Mouse (Mus musculus) lung, embryonic 16.5 days (tissue): Measurements from ENCODE around the gene Pole3. TPM values are rescaled to one million over a fixed set of nuclear protein-coding genes. Genes with fewer than 3 reads are reported as not detected.

Source experiments
- ATAC-seq: fragments of 200-750 bp; cut with Nextera tagmentation; 2 replicates; pipeline ENCODE4 v1.8.0; 2017; ENCODE audit warnings: low read depth, mild to moderate bottlenecking, moderate library complexity
- H3K27ac ChIP-seq: fragments of 300-500 bp; sonication (generic); 2 replicates; pipeline ENCODE4 v1.5.1; 2014; ENCODE audit warnings: mild to moderate bottlenecking, control low read depth, low read length
- H3K27me3 ChIP-seq: fragments of 300-500 bp; sonication (generic); 2 replicates; pipeline ENCODE4 v1.6.1; 2014; ENCODE audit warnings: low read depth, low read length, mixed read lengths; ENCODE audit not compliant: control insufficient read depth, insufficient read depth
- H3K36me3 ChIP-seq: fragments of 300-500 bp; sonication (generic); 2 replicates; pipeline ENCODE4 v1.6.1; 2014; ENCODE audit warnings: low read length; ENCODE audit not compliant: control insufficient read depth, insufficient read depth
- H3K4me1 ChIP-seq: fragments of 300-500 bp; sonication (generic); replicated peaks from 2 replicates; pipeline ENCODE4 v1.6.1; 2014; ENCODE audit warnings: low read length, mixed read lengths; ENCODE audit not compliant: control insufficient read depth, insufficient read depth
- H3K4me2 ChIP-seq: fragments of 300-500 bp; sonication (generic); 2 replicates; pipeline ENCODE4 v1.6.1; 2014; ENCODE audit warnings: low read depth, low read length, control low read depth
- H3K4me3 ChIP-seq: fragments of 300-500 bp; sonication (generic); 2 replicates; pipeline ENCODE4 v1.5.1; 2014; ENCODE audit warnings: mild to moderate bottlenecking, low read length, control low read depth
- H3K9ac ChIP-seq: fragments of 300-500 bp; sonication (generic); 2 replicates; pipeline ENCODE4 v1.6.1; 2014; ENCODE audit warnings: low read length, control low read depth
- H3K9me3 ChIP-seq: fragments of 300-500 bp; sonication (generic); 2 replicates; pipeline ENCODE4 v1.6.1; 2016; ENCODE audit warnings: low read length; ENCODE audit not compliant: control insufficient read depth
- WGBS: fragments of 180-500 bp; shearing (Covaris S2); extraction: QIAGEN DNeasy Blood & Tissue Kit; methylation state at CpG from one replicate; pipeline ENCODE4 v1.1.7; 2014; 5-methylcytosine and 5-hydroxymethylcytosine counted together
- polyA plus RNA-seq: library from polyadenylated mRNA; unstranded; fragments of >200 nt; fragmentation: Nextera tagmentation; extraction: Ambion mirVana; gene quantifications from 2 replicates; pipeline ENCODE4 v1.2.1, GENCODE M21; 2015

Gene Pole3
- polyA plus RNA-seq, 1 experiment from 2014 or later = 79.9 TPM

- Histone ChIP-seq H3K4me1 (peaks cover 38% of the 10 kb centered on the region), H3K4me2 (no peak overlapping the region), H3K36me3 (peaks cover 6% of the 10 kb centered on the region), H3K4me3 (no peak overlapping the region), H3K27ac (no peak overlapping the region), H3K9ac (no peak overlapping the region; the same call in 1 of the 2 replicates), H3K9me3 (no peaks in the 10 kb centered on the region), H3K27me3 (no peaks in the 10 kb centered on the region)
- no peak for ATAC-seq
- 81% methylated on average over 2 of the region's 2 CpGs for WGBS
These were observed 3.9 kb downstream of the Pole3 start for GRCm38 (mm10) chr4:62520892-62521400.

- Histone ChIP-seq H3K36me3 (peaks cover 6% of the 10 kb centered on the region), H3K9ac (peak within 1 kb of the TSS; percentile 89), H3K4me1 (peaks cover 47% of the 10 kb centered on the region), H3K27me3 (no peaks in the 10 kb centered on the region), H3K27ac (peak within 1 kb of the TSS; percentile 95), H3K9me3 (no peaks in the 10 kb centered on the region), H3K4me3 (peak within 1 kb of the TSS; percentile 88), H3K4me2 (peak within 1 kb of the TSS; percentile 62)
- under 1% methylated on average over 37 of the region's 37 CpGs for WGBS
- ATAC-seq = peak; percentile 84
These were observed 5.0 kb downstream of the Pole3 start, which contains the start of gene Alad for GRCm38 (mm10) chr4:62519849-62520233. TSS of gene Alad (minus strand) at chr4:62519918.

GRCm38 (mm10) chr4:62519122-62519848 lies 5.6 kb downstream of the Pole3 start:
- ATAC-seq = peak; percentile 60
- no peaks in the 10 kb centered on the region for H3K27me3 ChIP-seq
- peak overlapping the region; percentile 95 for H3K27ac ChIP-seq
- under 1% methylated on average over 26 of the region's 26 CpGs for WGBS
- peaks cover 6% of the 10 kb centered on the region for H3K36me3 ChIP-seq
- H3K4me3 ChIP-seq = peak overlapping the region; percentile 88
- H3K4me2 ChIP-seq = peak overlapping the region; percentile 62
- H3K4me1 ChIP-seq = peaks cover 46% of the 10 kb centered on the region
- H3K9me3 ChIP-seq = no peaks in the 10 kb centered on the region
- peak overlapping the region; percentile 89 for H3K9ac ChIP-seq

GRCm38 (mm10) chr4:62518416-62519121 lies 6.3 kb downstream of the Pole3 start:
- H3K4me3 ChIP-seq = peak overlapping the region; percentile 88
- peaks cover 8% of the 10 kb centered on the region for H3K36me3 ChIP-seq
- ATAC-seq = peak; percentile 12; the same call in 1 of the 2 replicates
- H3K9me3 ChIP-seq = no peaks in the 10 kb centered on the region
- peak overlapping the region; percentile 95 for H3K27ac ChIP-seq
- peak overlapping the region; percentile 89 for H3K9ac ChIP-seq
- no peaks in the 10 kb centered on the region for H3K27me3 ChIP-seq
- peaks cover 40% of the 10 kb centered on the region for H3K4me1 ChIP-seq
- 30% methylated on average over 13 of the region's 13 CpGs for WGBS
- H3K4me2 ChIP-seq = peak overlapping the region; percentile 62

DNA sequence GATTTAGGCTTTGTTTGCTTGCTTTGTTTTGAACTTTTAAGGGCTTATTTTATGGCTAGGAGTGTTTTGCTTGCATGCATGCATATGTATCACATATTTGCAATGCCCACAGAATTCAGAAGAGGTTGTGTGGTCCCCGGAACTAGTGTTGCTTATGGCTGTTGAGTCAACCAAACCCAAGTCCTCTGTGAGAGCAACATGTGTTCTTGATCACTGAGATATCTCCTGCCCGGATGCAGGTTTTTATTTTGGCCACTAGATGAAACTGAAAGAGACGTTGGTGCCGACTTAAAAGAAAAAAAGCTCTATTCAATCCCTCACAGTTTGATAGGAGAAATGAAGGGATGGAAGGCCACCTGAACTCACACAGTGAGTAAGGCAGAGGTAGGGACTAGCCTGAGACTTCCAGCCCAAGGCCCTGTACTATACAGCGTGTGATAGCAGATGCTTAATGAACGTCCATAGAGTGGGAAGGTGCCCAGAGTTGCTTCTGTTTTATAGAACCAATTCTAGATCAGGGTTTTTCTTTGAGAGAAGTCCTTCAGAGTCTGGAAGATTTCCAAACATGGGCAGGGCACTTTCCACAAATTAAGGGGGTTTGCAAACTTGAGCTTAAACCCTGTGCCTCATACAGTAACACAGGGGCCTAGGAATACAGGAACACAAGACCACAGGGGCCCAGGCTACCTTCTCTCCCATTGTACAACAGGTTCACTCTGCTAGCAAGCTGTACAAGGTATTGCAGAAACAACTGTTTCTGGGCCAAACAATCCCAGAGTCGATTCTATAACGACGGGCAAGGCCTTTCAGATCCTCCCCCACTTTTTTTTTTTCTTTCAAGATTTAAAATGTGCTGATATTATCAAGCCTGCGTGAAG lies 7.1 kb downstream of the Pole3 start:
- H3K4me1 ChIP-seq = peaks cover 40% of the 10 kb centered on the region
- WGBS = 56% methylated on average over 10 of the region's 10 CpGs
- no peaks in the 10 kb centered on the region for H3K9me3 ChIP-seq
- peak overlapping the region; percentile 62 for H3K4me2 ChIP-seq
- peak overlapping the region; percentile 88 for H3K4me3 ChIP-seq
- no peak for ATAC-seq
- H3K9ac ChIP-seq = peak overlapping the region; percentile 89
- peaks cover 13% of the 10 kb centered on the region for H3K36me3 ChIP-seq
- H3K27me3 ChIP-seq = no peaks in the 10 kb centered on the region
- H3K27ac ChIP-seq = peak overlapping the region; percentile 95

GRCm38 (mm10) chr4:62517046-62517445 lies 7.8 kb downstream of the Pole3 start:
- peak overlapping the region; percentile 62 for H3K4me2 ChIP-seq
- H3K9ac ChIP-seq = peak overlapping the region; percentile 33; the same call in 1 of the 2 replicates

DNA sequence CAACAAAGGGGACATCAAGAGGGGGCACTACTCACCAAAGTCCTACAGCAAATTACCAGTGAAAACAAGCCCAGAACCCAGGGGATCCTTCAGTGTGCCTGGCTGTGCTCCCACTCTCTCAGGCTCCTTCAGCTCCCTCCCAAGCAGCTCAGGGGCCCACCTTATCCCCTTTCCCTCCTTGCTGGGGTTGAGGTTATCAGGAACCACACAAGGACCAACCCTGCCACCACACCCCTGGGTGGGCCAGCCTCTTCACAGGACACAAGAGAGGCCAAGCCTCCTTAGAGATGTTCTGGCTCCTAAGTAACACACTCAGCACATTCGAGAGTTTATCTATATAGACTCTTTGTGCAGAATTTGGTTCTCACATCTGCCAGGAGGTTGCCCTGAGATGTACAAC lies 8.3 kb downstream of the Pole3 start:
- Histone ChIP-seq H3K36me3 (peaks cover 24% of the 10 kb centered on the region), H3K4me1 (peaks cover 40% of the 10 kb centered on the region), H3K4me2 (peak overlapping the region; percentile 41), H3K9ac (peak overlapping the region; percentile 46; the same call in 1 of the 2 replicates), H3K9me3 (no peaks in the 10 kb centered on the region), H3K4me3 (no peak overlapping the region; the same call in 1 of the 2 replicates), H3K27ac (peak overlapping the region; percentile 95), H3K27me3 (no peaks in the 10 kb centered on the region)
- ATAC-seq = peak; percentile 41
- WGBS = 28% methylated on average over 1 of the region's 1 CpGs

More at GRCm38 (mm10) chr4:62517046-62517445, 7.8 kb downstream of the Pole3 start:
- peaks cover 40% of the 10 kb centered on the region for H3K4me1 ChIP-seq
- WGBS = 63% methylated on average over 8 of the region's 8 CpGs
- ATAC-seq = peak; percentile 12
- H3K27me3 ChIP-seq = no peaks in the 10 kb centered on the region
- H3K9me3 ChIP-seq = no peaks in the 10 kb centered on the region
- H3K4me3 ChIP-seq = no peak overlapping the region
- H3K27ac ChIP-seq = peak overlapping the region; percentile 95
- H3K36me3 ChIP-seq = peaks cover 20% of the 10 kb centered on the region

GRCm38 (mm10) chr4:62516079-62516478 lies 8.8 kb downstream of the Pole3 start:
- 24% methylated on average over 2 of the region's 2 CpGs for WGBS
- Histone ChIP-seq H3K27me3 (no peaks in the 10 kb centered on the region), H3K4me3 (peak overlapping the region; percentile 3; the same call in 1 of the 2 replicates), H3K27ac (peak overlapping the region; percentile 95), H3K9me3 (no peaks in the 10 kb centered on the region), H3K36me3 (peaks cover 29% of the 10 kb centered on the region), H3K4me2 (peak overlapping the region; percentile 41), H3K9ac (peak overlapping the region; percentile 57), H3K4me1 (peaks cover 40% of the 10 kb centered on the region)
- ATAC-seq = peak; percentile 6; the same call in 1 of the 2 replicates
